Mouse (Mus musculus) B cell, adult 67 days (primary cell): ENCODE data around the gene Lrrn1. TPM values are rescaled to one million over a fixed set of nuclear protein-coding genes. Genes with fewer than 3 reads are reported as not detected.

Experiments used
- total RNA-seq, 2 experiments: library from RNA; stranded (reverse); gene quantifications; 4 replicates each; pipeline ENCODE4 v1.2.4; 2023

Gene Lrrn1
- total RNA-seq, result not detected

DNA sequence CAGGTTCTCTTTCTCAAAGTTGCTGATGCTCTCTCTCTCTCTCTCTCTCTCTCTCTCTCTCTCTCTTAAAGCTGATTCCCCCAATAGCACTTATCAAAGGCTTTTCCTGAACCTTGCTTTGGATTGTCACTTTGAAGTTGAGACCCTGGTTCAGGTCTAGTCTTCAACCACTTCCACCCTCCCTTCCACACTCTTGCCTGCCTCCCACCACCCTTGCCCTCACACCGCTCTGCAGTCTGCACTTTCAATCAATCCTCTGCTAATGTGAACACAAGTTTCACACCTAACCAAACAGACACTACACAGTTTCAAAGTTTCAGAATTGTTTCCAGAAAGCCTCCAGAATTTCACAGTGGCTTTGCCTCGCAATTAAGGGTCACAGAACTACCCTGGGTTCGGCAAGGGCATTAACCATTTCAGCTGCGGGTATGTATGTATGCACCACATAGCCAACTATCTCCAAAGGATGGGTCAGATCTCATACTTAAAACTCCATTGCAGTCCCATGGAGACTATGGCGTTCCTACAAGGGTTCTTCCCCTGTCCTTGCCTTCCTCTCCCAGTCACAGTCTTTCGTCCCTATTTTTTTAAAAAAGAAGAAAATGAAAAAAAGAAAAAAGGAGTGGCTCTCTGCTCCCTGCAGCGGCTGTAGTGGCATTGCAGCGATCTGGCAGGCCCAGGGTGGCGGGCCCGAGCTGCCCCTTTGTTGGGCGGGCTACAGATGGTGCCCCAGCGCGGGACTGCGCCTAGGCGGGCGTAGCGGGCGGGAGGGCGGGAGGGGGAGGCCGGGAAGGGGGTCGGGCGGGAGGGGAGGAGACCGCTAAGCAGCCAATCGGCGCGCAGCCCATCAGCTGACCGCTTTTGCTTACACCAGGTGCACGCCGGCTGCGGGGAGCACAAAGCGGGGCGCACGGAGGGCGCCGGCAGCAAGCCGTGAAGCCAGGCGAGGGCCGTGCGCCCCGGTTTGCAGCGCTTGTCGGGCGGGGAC lies at the start of gene Lrrn1:
Gene Lrrn1 (plus strand): TSS at position 892 of the 988 bp plus-strand sequence.

